Mouse (Mus musculus) myocyte (in vitro differentiated cells): Measurements from ENCODE around the gene Rimbp2.

ENCODE experiments used
- CEBPB ChIP-seq: IDR thresholded peaks from 2 replicates; pipeline ENCODE4 v1.6.1; 2011; ENCODE audit warnings: mild to moderate bottlenecking, moderate library complexity; ENCODE audit not compliant: poor library complexity, insufficient read depth, severe bottlenecking
- E2F4 ChIP-seq: IDR thresholded peaks from one replicate; pipeline ENCODE4 v1.6.1; 2011; ENCODE audit warnings: mild to moderate bottlenecking, control low read depth, moderate library complexity; ENCODE audit not compliant: insufficient read depth
- MAX ChIP-seq: IDR thresholded peaks from one replicate; pipeline ENCODE4 v1.6.1; 2011; ENCODE audit warnings: low read depth, mild to moderate bottlenecking, control low read depth
- MYOD1 ChIP-seq, 3 experiments: IDR thresholded peaks; one replicate each; pipeline ENCODE4 v1.6.1; 2011; ENCODE audit warnings: control low read depth in 2 of 3, low read depth in 2 of 3, mild to moderate bottlenecking in 2 of 3, moderate library complexity in 1 of 3; ENCODE audit not compliant: insufficient read length in 2 of 3, control insufficient read depth in 1 of 3
- MYOG ChIP-seq, 3 experiments: IDR thresholded peaks; one replicate each; pipeline ENCODE4 v1.6.1; 2011; ENCODE audit warnings: control low read depth in 2 of 3, low read depth in 2 of 3, mild to moderate bottlenecking in 2 of 3; ENCODE audit not compliant: insufficient read length in 2 of 3, control insufficient read depth in 1 of 3, insufficient read depth in 1 of 3
- POLR2A ChIP-seq: IDR thresholded peaks from one replicate; pipeline ENCODE4 v1.6.1; 2011; ENCODE audit warnings: low read depth, mild to moderate bottlenecking, control low read depth, moderate library complexity; ENCODE audit not compliant: insufficient read length
- POLR2AphosphoS2 ChIP-seq: IDR thresholded peaks from one replicate; pipeline ENCODE4 v1.6.1; 2011; ENCODE audit warnings: low read depth, control low read depth; ENCODE audit not compliant: insufficient read length
- REST ChIP-seq: IDR thresholded peaks from one replicate; pipeline ENCODE4 v1.6.1; 2011; ENCODE audit warnings: mild to moderate bottlenecking, control low read depth, moderate library complexity; ENCODE audit not compliant: insufficient read depth, insufficient read length
- SRF ChIP-seq: IDR thresholded peaks from one replicate; pipeline ENCODE4 v1.6.1; 2011; ENCODE audit warnings: low read depth; ENCODE audit not compliant: control insufficient read depth, insufficient read length
- TCF12 ChIP-seq: IDR thresholded peaks from one replicate; pipeline ENCODE4 v1.6.1; 2011; ENCODE audit warnings: mild to moderate bottlenecking, control low read depth; ENCODE audit not compliant: poor library complexity, insufficient read depth, severe bottlenecking
- TCF3 ChIP-seq: IDR thresholded peaks from one replicate; pipeline ENCODE4 v1.6.1; 2011; ENCODE audit warnings: low read depth, control low read depth; ENCODE audit not compliant: insufficient read length
- USF1 ChIP-seq: IDR thresholded peaks from one replicate; pipeline ENCODE4 v1.6.1; 2011; ENCODE audit warnings: low read depth, mild to moderate bottlenecking, control low read depth, moderate library complexity

DNA sequence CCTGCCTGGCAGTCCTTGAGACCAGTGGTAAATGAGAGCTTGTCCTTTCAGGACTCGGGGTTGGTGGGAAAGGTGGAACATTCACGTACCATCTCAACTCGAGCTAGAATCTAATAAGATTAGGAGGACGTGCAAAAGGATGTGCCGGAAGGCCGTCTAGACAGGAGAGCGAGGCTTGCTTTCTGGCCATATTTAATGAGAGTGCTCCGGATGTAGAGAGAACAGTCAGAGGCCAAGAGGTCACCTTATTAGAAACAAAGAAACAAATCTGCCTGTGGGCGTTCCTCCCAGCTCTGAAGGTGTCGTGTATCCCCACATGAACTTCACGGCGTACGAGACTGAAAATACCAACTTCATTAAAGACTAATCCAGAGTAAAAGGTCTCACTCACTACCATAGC, 53.3 kb downstream of the Rimbp2 start:
- TF ChIP-seq POLR2A (no peak), MYOG (IDR thresholded peaks at IDR 0.05; ENCODE audit: control insufficient read depth in 1 of 3, insufficient read depth in 1 of 3, insufficient read length in 2 of 3, low read depth in 2 of 3) (no peak), TCF12 (no peak), MYOD1 (IDR thresholded peaks at IDR 0.05; ENCODE audit: control insufficient read depth in 1 of 3, insufficient read length in 2 of 3, low read depth in 2 of 3) (no peak), E2F4 (no peak), CEBPB (no peak), POLR2AphosphoS2 (no peak), SRF (no peak), MAX (no peak), REST (no peak), USF1 (no peak), TCF3 (no peak)
